Mouse (Mus musculus): Measurements from ENCODE around the gene BC003965. TPM values are rescaled to one million over a fixed set of nuclear protein-coding genes. Genes with fewer than 3 reads are reported as not detected.
A peak's percentile ranks its signal among the peaks of the same experiment; 100 is the strongest.

Gene BC003965
- polyA plus RNA-seq, 1 experiment from 2014 or later = 25.1 TPM

DNA sequence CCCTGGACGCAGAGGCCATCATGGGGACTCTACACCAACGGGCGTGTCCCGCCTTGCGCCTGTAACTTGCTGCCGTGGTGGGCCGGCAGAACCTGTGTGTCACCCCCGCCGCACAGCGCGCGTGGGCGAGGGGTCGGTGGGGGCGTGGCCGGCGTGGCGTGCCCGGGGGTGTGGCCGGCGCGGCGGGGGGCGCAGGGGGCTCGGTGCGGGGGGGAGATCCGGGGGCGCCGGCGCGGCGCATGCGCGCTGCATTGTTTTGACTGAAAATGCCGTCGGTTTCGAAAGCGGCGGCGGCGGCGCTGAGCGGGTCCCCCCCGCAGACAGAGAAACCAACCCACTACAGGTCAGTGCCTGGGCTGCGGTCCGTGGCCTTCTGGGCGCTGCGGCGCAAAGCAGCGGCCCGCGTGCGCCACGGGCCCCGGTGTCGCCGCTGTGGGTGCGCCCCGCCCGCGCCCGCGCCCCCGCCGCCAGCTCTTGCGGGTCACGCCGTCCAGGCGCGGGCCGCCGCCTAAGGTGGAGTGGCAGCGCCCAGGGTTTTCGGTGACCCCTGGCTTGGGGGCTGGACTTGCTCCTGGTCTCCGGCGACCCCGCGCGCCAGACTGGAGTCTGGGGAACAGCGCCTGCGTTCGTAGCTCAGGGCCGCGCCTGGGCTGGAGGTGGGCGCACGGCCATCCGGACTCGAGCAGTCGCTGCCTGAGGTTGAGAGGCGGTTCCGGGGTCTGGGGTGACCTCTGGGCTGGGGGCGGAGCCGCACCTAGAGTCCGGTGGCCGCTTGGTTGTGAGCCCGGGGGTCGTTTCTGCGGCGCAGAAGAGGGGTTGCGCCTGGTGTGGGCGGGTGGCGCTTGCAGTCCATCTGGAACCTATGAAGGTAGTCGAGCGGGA lies 4.0 kb downstream of the BC003965 start, which contains the start of gene Unkl:
Gene Unkl (plus strand): TSS at position 248 of the 882 bp plus-strand sequence.
- WGBS = under 1% methylated on average over 104 of the region's 104 CpGs
- Histone ChIP-seq H3K9ac (ENCODE audit: low read length) (peak within 1 kb of the TSS; percentile 88), H3K4me1 (ENCODE audit: control insufficient read depth in 2 of 2, insufficient read depth in 2 of 2, low read length in 2 of 2) (peaks cover 11 to 32% of the 10 kb centered on the region in 2 experiments), H3K27me3 (ENCODE audit: control insufficient read depth, insufficient read depth, low read length) (no peaks in the 10 kb centered on the region), H3K4me2 (ENCODE audit: low read length) (peak within 1 kb of the TSS; percentile 84), H3K4me3 (ENCODE audit: control insufficient read depth in 1 of 2, insufficient read depth in 1 of 2, low read depth in 1 of 2, low read length in 2 of 2) (peak within 1 kb of the TSS; percentile 79 to 99), H3K36me3 (ENCODE audit: control insufficient read depth, insufficient read depth, low read length) (peaks cover 25% of the 10 kb centered on the region), H3K27ac (replicated peaks in 1 of 2; ENCODE audit: control insufficient read depth in 1 of 2, insufficient read depth in 1 of 2, low read depth in 2 of 2, low read length in 2 of 2) (peak within 1 kb of the TSS; percentile 75 to 83), H3K9me3 (ENCODE audit: control insufficient read depth, low read length) (no peaks in the 10 kb centered on the region)
- ATAC-seq (ENCODE audit: insufficient number of reproducible peaks, insufficient read depth, low FRiP score, low read depth) = peak; percentile 64

- peak overlapping the region; percentile 88 for H3K9ac ChIP-seq (ENCODE audit: low read length)
- peak overlapping the region; percentile 79 to 99 for H3K4me3 ChIP-seq (ENCODE audit: control insufficient read depth in 1 of 2, insufficient read depth in 1 of 2, low read depth in 1 of 2, low read length in 2 of 2)
- peak overlapping the region in 1 of 2 experiments; percentile 83; a peak in 1 of 4 replicates for H3K27ac ChIP-seq (replicated peaks in 1 of 2; ENCODE audit: control insufficient read depth in 1 of 2, insufficient read depth in 1 of 2, low read depth in 2 of 2, low read length in 2 of 2)
- no peak for ATAC-seq (ENCODE audit: insufficient number of reproducible peaks, insufficient read depth, low FRiP score, low read depth)
- H3K9me3 ChIP-seq (ENCODE audit: control insufficient read depth, low read length) = no peaks in the 10 kb centered on the region
- peaks cover 32% of the 10 kb centered on the region for H3K36me3 ChIP-seq (ENCODE audit: control insufficient read depth, insufficient read depth, low read length)
- peak overlapping the region; percentile 84 for H3K4me2 ChIP-seq (ENCODE audit: low read length)
- H3K27me3 ChIP-seq (ENCODE audit: control insufficient read depth, insufficient read depth, low read length) = no peaks in the 10 kb centered on the region
- H3K4me1 ChIP-seq (ENCODE audit: control insufficient read depth in 2 of 2, insufficient read depth in 2 of 2, low read length in 2 of 2) = peaks cover 9 to 27% of the 10 kb centered on the region in 2 experiments
- 2% methylated on average over 15 of the region's 16 CpGs for WGBS
These were observed 4.7 kb downstream of the BC003965 start for GRCm38 (mm10) chr17:25189091-25189490.

DNA sequence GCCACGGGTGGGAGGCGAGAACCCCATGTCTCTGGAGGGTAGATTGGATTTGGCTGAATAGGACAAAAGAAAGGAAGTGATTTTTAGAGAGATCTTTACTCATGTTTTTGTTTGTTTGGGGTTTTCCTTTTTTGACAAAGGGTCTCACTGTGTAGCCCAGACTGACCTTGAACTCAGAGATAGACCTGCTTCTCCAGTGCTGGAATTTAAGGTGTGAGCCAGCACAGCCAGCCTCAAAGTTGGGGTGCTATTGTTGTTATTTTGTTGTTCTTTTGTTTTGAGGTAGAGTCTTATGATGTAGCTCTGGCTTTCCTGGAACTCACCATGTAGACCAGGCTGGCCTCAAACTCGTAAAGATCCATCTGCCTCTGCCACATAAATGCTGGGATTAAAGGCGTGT lies 18.0 kb downstream of the BC003965 start:
- Histone ChIP-seq H3K9me3 (ENCODE audit: control insufficient read depth, low read length) (no peaks in the 10 kb centered on the region), H3K4me1 (ENCODE audit: control insufficient read depth in 2 of 2, insufficient read depth in 2 of 2, low read length in 2 of 2) (no peaks in the 10 kb centered on the region), H3K9ac (ENCODE audit: low read length) (no peak overlapping the region), H3K27ac (replicated peaks in 1 of 2; ENCODE audit: control insufficient read depth in 1 of 2, insufficient read depth in 1 of 2, low read depth in 2 of 2, low read length in 2 of 2) (no peak overlapping the region), H3K36me3 (ENCODE audit: control insufficient read depth, insufficient read depth, low read length) (peaks cover 77% of the 10 kb centered on the region), H3K4me3 (ENCODE audit: control insufficient read depth in 1 of 2, insufficient read depth in 1 of 2, low read depth in 1 of 2, low read length in 2 of 2) (no peak overlapping the region), H3K4me2 (ENCODE audit: low read length) (no peak overlapping the region), H3K27me3 (ENCODE audit: control insufficient read depth, insufficient read depth, low read length) (no peaks in the 10 kb centered on the region)
- 85% methylated on average over 4 of the region's 4 CpGs for WGBS
- no peak for ATAC-seq (ENCODE audit: insufficient number of reproducible peaks, insufficient read depth, low FRiP score, low read depth)

- Histone ChIP-seq H3K4me3 (ENCODE audit: control insufficient read depth in 1 of 2, insufficient read depth in 1 of 2, low read depth in 1 of 2, low read length in 2 of 2) (no peak overlapping the region), H3K27ac (replicated peaks in 1 of 2; ENCODE audit: control insufficient read depth in 1 of 2, insufficient read depth in 1 of 2, low read depth in 2 of 2, low read length in 2 of 2) (no peak overlapping the region), H3K4me2 (ENCODE audit: low read length) (no peak overlapping the region), H3K9me3 (ENCODE audit: control insufficient read depth, low read length) (no peaks in the 10 kb centered on the region), H3K9ac (ENCODE audit: low read length) (no peak overlapping the region), H3K36me3 (ENCODE audit: control insufficient read depth, insufficient read depth, low read length) (peaks cover 99% of the 10 kb centered on the region), H3K4me1 (ENCODE audit: control insufficient read depth in 2 of 2, insufficient read depth in 2 of 2, low read length in 2 of 2) (no peaks in the 10 kb centered on the region), H3K27me3 (ENCODE audit: control insufficient read depth, insufficient read depth, low read length) (no peaks in the 10 kb centered on the region)
- no peak for ATAC-seq (ENCODE audit: insufficient number of reproducible peaks, insufficient read depth, low FRiP score, low read depth)
- 93% methylated on average over 4 of the region's 4 CpGs for WGBS
These were observed 25.7 kb downstream of the BC003965 start for GRCm38 (mm10) chr17:25210006-25210405.

DNA sequence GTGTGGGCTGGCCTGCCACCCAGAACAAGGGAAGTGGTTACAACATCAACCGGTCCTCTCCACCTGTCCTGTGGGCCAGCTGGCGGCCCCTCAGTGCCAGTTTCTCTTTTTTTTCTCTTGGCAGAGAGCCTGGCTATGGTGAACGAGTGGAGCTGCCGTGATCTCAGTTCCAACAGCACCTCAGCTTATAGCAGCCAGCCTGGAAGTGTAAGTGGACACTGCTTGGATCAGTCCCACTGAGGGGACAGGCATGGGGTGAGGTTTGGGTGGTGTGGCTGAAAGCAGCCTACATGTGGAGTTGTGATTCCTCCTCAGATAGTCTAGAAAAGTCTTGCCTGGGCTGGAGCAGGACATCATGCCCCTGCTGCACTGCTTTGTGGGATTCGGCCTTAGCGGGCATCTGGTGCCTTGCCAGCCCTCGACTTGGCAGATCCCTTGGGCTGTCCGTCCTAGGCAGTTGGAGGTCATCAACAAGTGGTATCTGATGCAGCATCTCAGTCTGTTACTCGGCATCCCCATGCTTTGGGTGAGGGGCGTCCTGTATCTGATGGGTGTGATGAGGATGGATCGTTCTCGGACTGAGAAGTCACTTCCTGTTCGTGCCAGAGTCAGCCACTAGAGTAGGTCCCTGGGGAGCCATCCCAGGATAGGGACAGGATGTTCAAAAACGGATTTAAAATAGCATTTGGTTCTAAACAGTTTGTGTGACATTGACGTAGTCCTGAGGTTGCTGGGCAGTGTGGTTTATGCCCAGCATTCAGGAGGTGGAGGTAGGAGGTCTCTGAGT lies 26.5 kb downstream of the BC003965 start:
- Histone ChIP-seq H3K27me3 (ENCODE audit: control insufficient read depth, insufficient read depth, low read length) (no peaks in the 10 kb centered on the region), H3K4me2 (ENCODE audit: low read length) (no peak overlapping the region), H3K4me1 (ENCODE audit: control insufficient read depth in 2 of 2, insufficient read depth in 2 of 2, low read length in 2 of 2) (no peaks in the 10 kb centered on the region), H3K9me3 (ENCODE audit: control insufficient read depth, low read length) (no peaks in the 10 kb centered on the region), H3K36me3 (ENCODE audit: control insufficient read depth, insufficient read depth, low read length) (peaks cover 99% of the 10 kb centered on the region), H3K27ac (replicated peaks in 1 of 2; ENCODE audit: control insufficient read depth in 1 of 2, insufficient read depth in 1 of 2, low read depth in 2 of 2, low read length in 2 of 2) (no peak overlapping the region), H3K4me3 (ENCODE audit: control insufficient read depth in 1 of 2, insufficient read depth in 1 of 2, low read depth in 1 of 2, low read length in 2 of 2) (no peak overlapping the region), H3K9ac (ENCODE audit: low read length) (no peak overlapping the region)
- WGBS = 74% methylated on average over 15 of the region's 15 CpGs
- ATAC-seq (ENCODE audit: insufficient number of reproducible peaks, insufficient read depth, low FRiP score, low read depth) = no peak

DNA sequence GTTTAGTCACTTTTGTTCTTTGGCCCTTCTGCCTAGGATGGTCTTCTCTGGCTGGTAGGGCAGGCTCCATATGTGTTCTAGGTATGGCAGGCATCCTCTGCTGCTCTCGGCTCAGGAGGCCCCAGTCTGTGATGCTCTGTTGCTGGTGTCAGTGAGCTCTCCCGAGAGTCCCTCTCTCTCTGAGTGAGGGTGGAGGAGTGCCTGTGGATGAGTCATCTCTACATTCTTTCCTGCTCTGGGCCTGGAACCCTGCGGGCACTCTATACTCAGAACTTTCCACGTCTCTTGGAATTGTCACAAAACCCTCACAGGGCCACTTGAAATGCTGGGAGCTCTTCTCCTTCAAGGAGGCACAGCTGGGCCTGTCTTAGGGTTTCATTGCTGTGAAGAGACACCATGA lies 27.4 kb downstream of the BC003965 start:
- H3K9ac ChIP-seq (ENCODE audit: low read length) = no peak overlapping the region
- no peaks in the 10 kb centered on the region for H3K9me3 ChIP-seq (ENCODE audit: control insufficient read depth, low read length)
- 64% methylated on average over 4 of the region's 4 CpGs for WGBS
- no peak overlapping the region for H3K4me2 ChIP-seq (ENCODE audit: low read length)
- ATAC-seq (ENCODE audit: insufficient number of reproducible peaks, insufficient read depth, low FRiP score, low read depth) = no peak
- H3K36me3 ChIP-seq (ENCODE audit: control insufficient read depth, insufficient read depth, low read length) = peaks cover 100% of the 10 kb centered on the region
- H3K27ac ChIP-seq (replicated peaks in 1 of 2; ENCODE audit: control insufficient read depth in 1 of 2, insufficient read depth in 1 of 2, low read depth in 2 of 2, low read length in 2 of 2) = no peak overlapping the region
- no peak overlapping the region for H3K4me3 ChIP-seq (ENCODE audit: control insufficient read depth in 1 of 2, insufficient read depth in 1 of 2, low read depth in 1 of 2, low read length in 2 of 2)
- no peaks in the 10 kb centered on the region for H3K27me3 ChIP-seq (ENCODE audit: control insufficient read depth, insufficient read depth, low read length)
- no peaks in the 10 kb centered on the region for H3K4me1 ChIP-seq (ENCODE audit: control insufficient read depth in 2 of 2, insufficient read depth in 2 of 2, low read length in 2 of 2)

- H3K27me3 ChIP-seq (ENCODE audit: control insufficient read depth, insufficient read depth, low read length) = no peaks in the 10 kb centered on the region
- H3K9ac ChIP-seq (ENCODE audit: low read length) = no peak overlapping the region
- 88% methylated on average over 3 of the region's 3 CpGs for WGBS
- H3K4me2 ChIP-seq (ENCODE audit: low read length) = no peak overlapping the region
- peaks cover 85% of the 10 kb centered on the region for H3K36me3 ChIP-seq (ENCODE audit: control insufficient read depth, insufficient read depth, low read length)
- no peak for ATAC-seq (ENCODE audit: insufficient number of reproducible peaks, insufficient read depth, low FRiP score, low read depth)
- no peaks in the 10 kb centered on the region for H3K4me1 ChIP-seq (ENCODE audit: control insufficient read depth in 2 of 2, insufficient read depth in 2 of 2, low read length in 2 of 2)
- H3K9me3 ChIP-seq (ENCODE audit: control insufficient read depth, low read length) = no peaks in the 10 kb centered on the region
- H3K27ac ChIP-seq (replicated peaks in 1 of 2; ENCODE audit: control insufficient read depth in 1 of 2, insufficient read depth in 1 of 2, low read depth in 2 of 2, low read length in 2 of 2) = no peak overlapping the region
- H3K4me3 ChIP-seq (ENCODE audit: control insufficient read depth in 1 of 2, insufficient read depth in 1 of 2, low read depth in 1 of 2, low read length in 2 of 2) = no peak overlapping the region
These were observed 31.1 kb downstream of the BC003965 start for GRCm38 (mm10) chr17:25215431-25215830.

All from heart, embryonic 14.5 days (tissue).